Mouse (Mus musculus) G1E (cell line): Measurements from ENCODE around the gene Aldh1a3. TPM values are rescaled to one million over a fixed set of nuclear protein-coding genes. Genes with fewer than 3 reads are reported as not detected.

ENCODE experiments used
- ATAC-seq: 2 replicates; pipeline ENCODE4 v1.8.0; 2016; ENCODE audit warnings: mild to moderate bottlenecking; ENCODE audit not compliant: insufficient number of reproducible peaks, poor library complexity, low FRiP score, severe bottlenecking; ENCODE audit errors: extremely low read depth
- DNase-seq: peaks from one replicate; pipeline ENCODE4 v3.0.0; 2012; ENCODE audit warnings: low spot score
- H3K27me3 ChIP-seq: 2 replicates; pipeline ENCODE4 v1.6.1; 2012; ENCODE audit warnings: mild to moderate bottlenecking, low read length, inconsistent platforms; ENCODE audit not compliant: insufficient read depth
- H3K36me3 ChIP-seq: replicated peaks from 2 replicates; pipeline ENCODE3; 2012; ENCODE audit warnings: mild to moderate bottlenecking, inconsistent platforms
- H3K4me1 ChIP-seq: 2 replicates; pipeline ENCODE4 v1.6.1; 2012; ENCODE audit warnings: low read depth, low read length, inconsistent platforms, mixed read lengths; ENCODE audit not compliant: insufficient read depth
- H3K4me3 ChIP-seq: 2 replicates; pipeline ENCODE4 v1.5.1; 2012; ENCODE audit warnings: low read depth, mild to moderate bottlenecking, inconsistent platforms, low read length, moderate library complexity, mixed read lengths
- H3K9me3 ChIP-seq: replicated peaks from 2 replicates; pipeline ENCODE4 v1.6.1; 2012; ENCODE audit warnings: inconsistent platforms
- CTCF ChIP-seq: IDR thresholded peaks from 2 replicates; pipeline ENCODE4 v1.5.1; 2012; ENCODE audit warnings: low read depth, low read length, inconsistent platforms, mixed read lengths
- GATA1 ChIP-seq: IDR thresholded peaks from 2 replicates; pipeline ENCODE4 v1.6.1; 2012; ENCODE audit warnings: borderline replicate concordance, low read length, inconsistent platforms, mixed read lengths
- GATA2 ChIP-seq: IDR thresholded peaks from 2 replicates; pipeline ENCODE4 v1.6.1; 2012; ENCODE audit warnings: low read depth, low read length, inconsistent platforms, borderline replicate concordance
- POLR2AphosphoS5 ChIP-seq: IDR thresholded peaks from 2 replicates; pipeline ENCODE4 v1.6.1; 2012; ENCODE audit warnings: low read depth, low read length, inconsistent platforms; ENCODE audit not compliant: insufficient replicate concordance
- TAL1 ChIP-seq: conservative IDR thresholded peaks from 2 replicates; pipeline ENCODE4 v1.6.1; 2012; ENCODE audit warnings: low read depth, low read length, inconsistent platforms, mixed read lengths
- polyA plus RNA-seq: library from polyadenylated mRNA; stranded (reverse); fragments of >175 nt; gene quantifications from 2 replicates; pipeline ENCODE4 v1.2.3, GENCODE M21; 2012
- total RNA-seq, 2 experiments: library from RNA; stranded (forward) in 1 of 2; stranded (reverse) in 1 of 2; fragments of 200-1000 nt in 1 of 2; fragments of >200 nt in 1 of 2; fragmentation: Nextera tagmentation in 1 of 2; gene quantifications; 2 replicates each; pipeline ENCODE4 v1.2.3; 2014 to 2017

Aldh1a3 gene
- total and polyA plus RNA-seq, 3 experiments, result 0.33 TPM; not detected in 2

DNA sequence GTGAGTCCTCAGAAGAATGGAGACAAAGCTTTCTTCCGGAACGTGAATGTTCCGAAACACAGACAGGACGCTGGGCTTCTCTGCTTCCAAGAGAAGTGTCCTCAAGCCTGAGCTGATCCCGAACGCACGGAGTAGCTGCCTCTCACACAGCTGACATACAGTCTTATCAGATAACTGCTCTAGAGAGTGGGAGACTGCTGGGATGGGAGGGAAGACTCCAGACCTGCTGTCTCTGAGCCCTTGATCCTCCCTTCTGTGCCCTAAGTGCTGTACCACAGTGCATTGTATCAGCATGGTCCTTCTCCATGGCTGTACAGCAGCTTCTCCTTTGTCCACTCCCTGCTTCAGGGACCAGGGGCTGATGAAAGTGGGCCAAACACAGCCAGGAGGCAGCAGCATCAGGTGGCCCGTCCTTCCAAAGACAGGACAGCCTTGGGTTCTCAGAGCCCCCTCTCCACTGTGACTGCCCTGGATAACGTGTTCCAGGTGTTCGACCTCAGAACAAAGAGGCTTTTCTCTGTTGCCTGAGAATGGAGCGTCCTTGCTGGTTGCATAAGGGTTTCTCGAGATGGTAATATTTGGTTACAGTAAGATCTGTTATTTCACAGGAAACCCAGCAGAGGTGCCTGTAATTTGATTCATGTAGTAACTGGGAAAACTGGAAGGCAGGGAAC lies 24.4 kb upstream of the Aldh1a3 start:
- Histone ChIP-seq H3K36me3 (no peaks in the 10 kb centered on the region), H3K4me1 (no peaks in the 10 kb centered on the region)

DNA sequence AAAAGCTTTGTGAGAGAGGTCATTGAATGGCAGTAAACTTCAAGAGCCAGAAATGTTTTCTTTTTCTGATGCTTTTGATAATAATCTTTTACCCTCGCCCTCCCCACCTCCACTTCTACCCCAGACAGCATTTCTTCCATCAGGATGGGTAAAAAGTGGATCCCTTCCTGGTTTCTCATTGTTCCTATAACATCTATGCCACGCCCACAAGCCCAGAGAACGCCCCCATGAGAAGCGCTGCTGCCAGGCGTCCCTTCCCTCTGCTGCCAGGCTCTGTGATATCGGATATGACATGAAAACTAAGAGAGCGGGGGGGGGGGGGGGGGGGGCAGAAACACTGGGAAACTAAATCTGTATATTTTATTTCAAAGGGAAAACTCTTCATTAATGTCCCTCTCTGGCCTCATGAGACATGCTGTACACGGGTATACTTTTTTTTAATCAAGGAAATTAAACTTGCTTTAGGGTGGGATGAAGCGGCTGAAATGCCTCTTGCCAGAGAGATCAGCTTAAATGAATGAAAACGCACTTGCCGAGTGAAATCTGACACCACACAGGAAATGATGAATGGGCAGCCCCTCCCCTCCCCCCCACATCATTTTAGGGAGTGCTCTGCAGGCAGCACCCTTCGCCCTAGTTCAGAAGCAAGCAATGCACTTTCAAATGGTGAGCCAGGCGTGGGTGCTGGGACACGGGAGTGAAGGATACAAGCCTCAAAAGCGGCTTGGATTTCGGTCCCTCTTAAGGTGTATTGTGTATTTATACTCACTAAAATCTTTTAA lies 22.8 kb upstream of the Aldh1a3 start:
- Histone ChIP-seq H3K4me3 (no peak overlapping the region), H3K9me3 (no peaks in the 10 kb centered on the region), H3K4me1 (no peaks in the 10 kb centered on the region), H3K27me3 (peaks cover 14% of the 10 kb centered on the region), H3K36me3 (no peaks in the 10 kb centered on the region)
- ATAC-seq (no peak), DNase-seq (no peak)
- no peak for TF ChIP-seq CTCF
- TF ChIP-seq GATA1, result no peak
- TF ChIP-seq GATA2, result no peak
- no peak for TF ChIP-seq POLR2AphosphoS5

More for the DNA sequence above, 24.4 kb upstream of the Aldh1a3 start:
- no peak for DNase-seq
- Histone ChIP-seq H3K27me3 (peaks cover 14% of the 10 kb centered on the region), H3K4me3 (no peak overlapping the region), H3K9me3 (no peaks in the 10 kb centered on the region)
- TF ChIP-seq CTCF, result no peak
- TF ChIP-seq GATA1, result no peak
- TF ChIP-seq TAL1, result no peak
- TF ChIP-seq GATA2, result no peak
- ATAC-seq, result no peak

DNA sequence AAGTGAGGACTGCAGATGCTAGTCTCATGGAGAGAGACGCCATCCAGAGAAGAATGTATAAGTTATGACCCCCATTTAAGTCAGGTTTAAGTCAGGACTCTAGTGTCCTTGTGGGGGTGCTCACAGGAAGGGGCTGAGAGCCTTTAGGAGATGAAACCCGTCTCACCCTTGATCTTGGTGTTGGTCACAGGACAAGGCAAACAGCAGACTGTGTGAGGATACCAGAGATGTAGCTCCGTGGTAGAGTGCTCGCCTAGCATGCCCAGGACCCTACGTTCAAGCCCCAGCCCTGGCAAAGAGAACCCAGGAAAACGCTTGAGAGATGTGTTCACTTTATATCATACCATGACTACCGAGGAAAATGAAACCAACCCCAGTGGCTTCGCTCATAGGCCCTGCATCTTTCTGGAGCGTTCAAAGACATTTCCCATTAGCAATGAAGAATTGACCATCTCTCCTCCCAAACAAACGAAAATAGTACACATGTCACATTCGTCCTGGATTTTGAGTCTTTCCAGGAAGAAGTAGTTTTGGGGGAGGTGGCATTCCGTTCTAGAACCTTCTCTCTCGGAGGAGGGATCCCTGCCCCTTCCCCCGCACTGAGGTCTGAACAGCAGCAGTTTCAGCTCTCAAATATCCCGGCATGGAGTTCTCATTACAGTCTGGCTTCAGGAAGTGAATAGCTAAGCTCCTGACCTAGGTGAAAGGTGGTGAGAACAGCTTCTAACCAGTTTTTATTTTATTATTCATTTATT lies 21.6 kb upstream of the Aldh1a3 start:
- ATAC-seq (no peak), DNase-seq (no peak)
- no peaks in the 10 kb centered on the region for H3K36me3 ChIP-seq
- no peak overlapping the region for H3K4me3 ChIP-seq
- no peaks in the 10 kb centered on the region for H3K4me1 ChIP-seq
- TF ChIP-seq CTCF (no peak), GATA1 (no peak), GATA2 (no peak), POLR2AphosphoS5 (no peak), TAL1 (no peak)
- H3K27me3 ChIP-seq, result peaks cover 20% of the 10 kb centered on the region
- H3K9me3 ChIP-seq, result no peaks in the 10 kb centered on the region

DNA sequence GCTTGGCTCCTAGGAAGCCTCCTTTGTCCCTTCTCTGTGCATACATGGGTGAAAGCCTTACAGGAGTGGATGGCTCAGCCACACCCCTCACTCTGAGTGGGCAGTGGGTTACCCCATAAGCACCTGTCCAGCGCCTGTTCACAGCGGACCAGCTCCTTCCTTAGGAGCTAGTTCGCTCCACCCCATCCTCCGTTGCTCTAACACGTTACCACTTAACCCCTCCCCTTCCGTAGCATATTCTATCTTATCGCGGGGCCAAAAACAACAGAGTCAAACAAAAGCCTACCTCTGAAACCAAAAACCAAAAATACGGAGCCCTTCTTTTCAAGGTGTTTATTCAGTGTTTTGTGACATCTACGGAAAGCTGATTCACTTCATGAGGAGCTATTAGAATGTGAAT lies 21.0 kb upstream of the Aldh1a3 start:
- Histone ChIP-seq H3K4me1 (no peaks in the 10 kb centered on the region), H3K4me3 (no peak overlapping the region), H3K36me3 (no peaks in the 10 kb centered on the region), H3K27me3 (peaks cover 24% of the 10 kb centered on the region), H3K9me3 (no peaks in the 10 kb centered on the region)
- no peak for TF ChIP-seq GATA1
- TF ChIP-seq GATA2, result no peak
- no peak for TF ChIP-seq TAL1
- TF ChIP-seq CTCF, result no peak
- ATAC-seq, result no peak
- no peak for DNase-seq

- no peak overlapping the region for H3K4me3 ChIP-seq
- H3K9me3 ChIP-seq, result no peaks in the 10 kb centered on the region
- TF ChIP-seq POLR2AphosphoS5, result no peak
- TF ChIP-seq GATA2, result no peak
- TF ChIP-seq GATA1, result no peak
- no peak for TF ChIP-seq TAL1
- no peak for TF ChIP-seq CTCF
- no peaks in the 10 kb centered on the region for H3K4me1 ChIP-seq
- no peaks in the 10 kb centered on the region for H3K36me3 ChIP-seq
- H3K27me3 ChIP-seq, result peaks cover 22% of the 10 kb centered on the region
- DNase-seq (no peak), ATAC-seq (no peak)
These were observed 19.5 kb upstream of the Aldh1a3 start for GRCm38 (mm10) chr7:66446860-66447259.

DNA sequence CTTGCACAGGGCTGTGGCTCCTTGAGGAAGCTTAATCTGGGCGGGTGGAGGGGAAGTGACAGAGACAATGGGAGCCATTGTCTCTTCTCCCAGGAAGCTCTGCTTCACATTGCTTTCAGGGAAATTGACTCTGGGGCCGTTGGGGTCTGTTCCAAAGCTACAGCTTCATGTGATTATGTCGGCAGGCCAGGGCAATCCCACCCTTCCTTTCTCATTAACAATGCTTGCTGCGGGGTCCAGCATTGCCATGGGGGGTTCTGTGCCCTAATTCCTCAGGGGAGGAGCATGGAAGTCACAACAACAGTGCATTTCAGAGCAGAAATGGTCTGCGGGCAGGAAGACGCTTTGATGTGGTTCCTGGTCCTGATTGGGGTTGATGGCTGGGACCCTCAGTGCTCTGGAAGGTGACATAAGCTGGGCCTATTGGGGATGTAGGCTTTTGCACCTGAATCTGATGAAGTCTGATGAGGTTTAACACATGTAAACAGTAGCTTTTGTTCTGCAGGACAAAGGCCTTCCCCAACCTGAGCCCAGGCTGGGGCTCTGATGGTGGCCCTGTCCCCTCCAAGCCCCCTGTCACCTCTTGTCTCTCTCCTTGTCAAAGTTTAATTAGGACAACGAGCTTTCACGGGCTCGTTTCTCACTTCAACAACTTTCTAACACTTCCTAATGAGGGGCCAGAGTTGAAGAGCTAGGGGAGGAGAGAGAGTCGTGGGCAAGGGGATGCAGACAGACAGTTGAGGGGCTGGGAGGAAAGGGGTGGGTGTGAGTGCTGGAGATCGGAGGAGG lies 18.0 kb upstream of the Aldh1a3 start:
- H3K4me3 ChIP-seq, result no peak overlapping the region
- no peaks in the 10 kb centered on the region for H3K36me3 ChIP-seq
- no peaks in the 10 kb centered on the region for H3K9me3 ChIP-seq
- peaks cover 16% of the 10 kb centered on the region for H3K27me3 ChIP-seq
- no peak for ATAC-seq
- no peak for TF ChIP-seq TAL1
- TF ChIP-seq CTCF, result no peak
- TF ChIP-seq POLR2AphosphoS5, result no peak
- TF ChIP-seq GATA1, result no peak
- no peak for TF ChIP-seq GATA2
- no peaks in the 10 kb centered on the region for H3K4me1 ChIP-seq
- no peak for DNase-seq
